Mouse (Mus musculus): ENCODE measurements around the gene Rnf24. TPM values are rescaled to one million over a fixed set of nuclear protein-coding genes. Genes with fewer than 3 reads are reported as not detected.

Gene Rnf24
- total RNA-seq (2014; fragmentation: Nextera tagmentation) (1.7 and 2.8 TPM in 2 replicates), total RNA-seq (2017) (0.61 and 0.84 TPM in 2 replicates)

- ATAC-seq (replicated peaks; ENCODE audit: low FRiP score, low TSS enrichment, poor library complexity, severe bottlenecking): peak; percentile 93
Measured at GRCm38 (mm10) chr2:131352747-131353563, at the start of gene Rnf24. Gene Rnf24 (minus strand): TSS chr2:131352892.

- no peak for ATAC-seq (replicated peaks; ENCODE audit: low FRiP score, low TSS enrichment, poor library complexity, severe bottlenecking)
Measured at GRCm38 (mm10) chr2:131401794-131402495, 49.3 kb upstream of the Rnf24 start.

GRCm38 (mm10) chr2:131400846-131401245, 48.2 kb upstream of the Rnf24 start:
- ATAC-seq (replicated peaks; ENCODE audit: low FRiP score, low TSS enrichment, poor library complexity, severe bottlenecking): no peak

- ATAC-seq (replicated peaks; ENCODE audit: low FRiP score, low TSS enrichment, poor library complexity, severe bottlenecking): peak; percentile 54; the same call in 1 of the 2 replicates
Measured at GRCm38 (mm10) chr2:131397323-131397848, 44.7 kb upstream of the Rnf24 start.

GRCm38 (mm10) chr2:131386350-131386962, 33.8 kb upstream of the Rnf24 start:
- no peak for ATAC-seq (replicated peaks; ENCODE audit: low FRiP score, low TSS enrichment, poor library complexity, severe bottlenecking)

- ATAC-seq (replicated peaks; ENCODE audit: low FRiP score, low TSS enrichment, poor library complexity, severe bottlenecking): no peak
Measured at GRCm38 (mm10) chr2:131385176-131385575, 32.5 kb upstream of the Rnf24 start.

GRCm38 (mm10) chr2:131379541-131379940, 26.8 kb upstream of the Rnf24 start:
- no peak for ATAC-seq (replicated peaks; ENCODE audit: low FRiP score, low TSS enrichment, poor library complexity, severe bottlenecking)

- ATAC-seq (replicated peaks; ENCODE audit: low FRiP score, low TSS enrichment, poor library complexity, severe bottlenecking): no peak
Measured at GRCm38 (mm10) chr2:131378872-131379271, 26.2 kb upstream of the Rnf24 start.

- no peak for ATAC-seq (replicated peaks; ENCODE audit: low FRiP score, low TSS enrichment, poor library complexity, severe bottlenecking)
Measured at GRCm38 (mm10) chr2:131377055-131377454, 24.4 kb upstream of the Rnf24 start.

GRCm38 (mm10) chr2:131373656-131374055, 21.0 kb upstream of the Rnf24 start:
- no peak for ATAC-seq (replicated peaks; ENCODE audit: low FRiP score, low TSS enrichment, poor library complexity, severe bottlenecking)

- ATAC-seq (replicated peaks; ENCODE audit: low FRiP score, low TSS enrichment, poor library complexity, severe bottlenecking): no peak
Measured at GRCm38 (mm10) chr2:131372276-131372877, 19.7 kb upstream of the Rnf24 start.

- no peak for ATAC-seq (replicated peaks; ENCODE audit: low FRiP score, low TSS enrichment, poor library complexity, severe bottlenecking)
Measured at GRCm38 (mm10) chr2:131371811-131372210, 19.1 kb upstream of the Rnf24 start.

- ATAC-seq (replicated peaks; ENCODE audit: low FRiP score, low TSS enrichment, poor library complexity, severe bottlenecking): no peak
Measured at GRCm38 (mm10) chr2:131370828-131371227, 18.1 kb upstream of the Rnf24 start.

- ATAC-seq (replicated peaks; ENCODE audit: low FRiP score, low TSS enrichment, poor library complexity, severe bottlenecking): no peak
Measured at GRCm38 (mm10) chr2:131364689-131365088, 12.0 kb upstream of the Rnf24 start.

- ATAC-seq (replicated peaks; ENCODE audit: low FRiP score, low TSS enrichment, poor library complexity, severe bottlenecking): no peak
Measured at GRCm38 (mm10) chr2:131358481-131358880, 5.8 kb upstream of the Rnf24 start.

- ATAC-seq (replicated peaks; ENCODE audit: low FRiP score, low TSS enrichment, poor library complexity, severe bottlenecking): no peak
Measured at GRCm38 (mm10) chr2:131354049-131354448, 1.4 kb upstream of the Rnf24 start.

- ATAC-seq (replicated peaks; ENCODE audit: low FRiP score, low TSS enrichment, poor library complexity, severe bottlenecking): no peak
Measured at GRCm38 (mm10) chr2:131353564-131353915, 848 bp upstream of the Rnf24 start.

- ATAC-seq (replicated peaks; ENCODE audit: low FRiP score, low TSS enrichment, poor library complexity, severe bottlenecking): peak; percentile 63
Measured at GRCm38 (mm10) chr2:131351968-131352746, 535 bp downstream of the Rnf24 start.

- no peak for ATAC-seq (replicated peaks; ENCODE audit: low FRiP score, low TSS enrichment, poor library complexity, severe bottlenecking)
Measured at GRCm38 (mm10) chr2:131351471-131351870, 1.2 kb downstream of the Rnf24 start.

Data from megakaryocyte-erythroid progenitor cell, adult 5-6 weeks (primary cell).